Mouse (Mus musculus) ES-E14 (cell line): ENCODE measurements at regions not wholly inside any gene's neighbourhood (a gene's known extent, or its start where the extent isn't known, plus 50 kb on each side); places are given as distances from the start of the nearest gene placed in this dataset.

Experiments used
- DNase-seq: peaks from one replicate; pipeline ENCODE4 v3.0.0-alpha.2; 2013; ENCODE audit warnings: low read depth, low spot score
- H3K27ac ChIP-seq: 2 replicates; pipeline ENCODE4 v1.5.1; 2012; ENCODE audit warnings: low read depth, mild to moderate bottlenecking, low read length, moderate library complexity, mixed read lengths; ENCODE audit not compliant: poor library complexity, insufficient read depth, severe bottlenecking
- H3K36me3 ChIP-seq: 2 replicates; pipeline ENCODE4 v1.6.1; 2012; ENCODE audit warnings: mild to moderate bottlenecking, low read length, moderate library complexity, mixed read lengths; ENCODE audit not compliant: control insufficient read depth, poor library complexity, insufficient read depth, severe bottlenecking
- H3K4me1 ChIP-seq, 2 experiments: fragments of 150-350 bp in 1 of 2; sonication (generic) in 1 of 2; 2 replicates each; pipeline ENCODE4 v1.6.1; 2012; ENCODE audit warnings: low read length in 2 of 2, mild to moderate bottlenecking in 1 of 2, mixed read lengths in 1 of 2; ENCODE audit not compliant: control insufficient read depth in 2 of 2, insufficient read depth in 2 of 2, poor library complexity in 1 of 2
- H3K4me3 ChIP-seq, 2 experiments: fragments of 150-350 bp in 1 of 2; sonication (generic) in 1 of 2; 2 replicates each; pipeline ENCODE4 v1.5.1; 2012; ENCODE audit warnings: low read length in 2 of 2, low read depth in 1 of 2, mild to moderate bottlenecking in 1 of 2, mixed read lengths in 1 of 2; ENCODE audit not compliant: insufficient read depth in 1 of 2, poor library complexity in 1 of 2, severe bottlenecking in 1 of 2
- H3K9ac ChIP-seq: 2 replicates; pipeline ENCODE4 v1.6.1; 2012; ENCODE audit warnings: low read depth, mild to moderate bottlenecking, low read length, mixed read lengths; ENCODE audit not compliant: poor library complexity, insufficient read depth, severe bottlenecking
- H3K9me3 ChIP-seq: fragments of 150-350 bp; sonication (generic); 2 replicates; pipeline ENCODE4 v1.6.1; 2012; ENCODE audit warnings: low read depth, mild to moderate bottlenecking, low read length; ENCODE audit not compliant: control insufficient read depth, insufficient read depth
- CHD2 ChIP-seq: IDR thresholded peaks from 2 replicates; pipeline ENCODE4 v1.6.1; 2014; ENCODE audit warnings: mild to moderate bottlenecking, low read depth, low read length, inconsistent platforms
- HCFC1 ChIP-seq: IDR thresholded peaks from 2 replicates; pipeline ENCODE4 v1.6.1; 2012; ENCODE audit warnings: low read length, inconsistent platforms, borderline replicate concordance; ENCODE audit not compliant: insufficient read depth
- MAFK ChIP-seq: IDR thresholded peaks from 2 replicates; pipeline ENCODE4 v1.6.1; 2014; ENCODE audit warnings: mild to moderate bottlenecking, low read depth, low read length, inconsistent platforms; ENCODE audit not compliant: insufficient read depth
- ZC3H11A ChIP-seq: IDR thresholded peaks from 2 replicates; pipeline ENCODE4 v1.6.1; 2012; ENCODE audit warnings: low read depth, mild to moderate bottlenecking, inconsistent platforms, low read length, borderline replicate concordance
- ZNF384 ChIP-seq: IDR thresholded peaks from 2 replicates; pipeline ENCODE4 v1.6.1; 2012; ENCODE audit warnings: low read depth, low read length, inconsistent platforms
- in situ Hi-C, 2 experiments: fragments of 600-800 bp; cut with MboI; formaldehyde crosslinking; loops; one replicate each; pipeline ENCODE4 v1.15.1; 2025; ENCODE audit warnings: low sequenced_read_pairs in 2 of 2, inconsistent platforms in 1 of 2; ENCODE audit not compliant: unreplicated experiment in 2 of 2

DNA sequence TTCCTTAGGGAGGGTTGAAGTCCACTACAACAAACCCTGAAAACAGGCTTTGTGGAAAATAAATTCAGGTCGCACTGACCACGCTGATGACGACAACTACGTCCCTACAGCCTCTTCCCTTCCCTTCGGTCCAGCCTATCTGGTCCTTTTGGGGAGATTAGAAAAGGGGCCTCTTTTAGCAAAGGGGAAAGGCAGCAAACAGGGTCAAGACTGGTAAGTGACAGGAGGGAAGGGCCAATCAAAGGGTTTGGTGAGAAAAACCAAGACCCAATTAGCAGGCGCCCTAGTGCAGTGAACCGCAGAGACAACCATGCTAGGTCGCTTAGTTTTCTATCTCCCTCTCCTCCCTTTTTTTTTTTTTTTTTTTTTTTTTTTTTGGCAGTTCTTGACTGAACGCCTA is 124.2 kb upstream of the Kit start:
- Histone ChIP-seq H3K9ac (no peak overlapping the region), H3K4me3 (peak overlapping the region in 1 of 2 experiments; percentile 14; a peak in 1 of 4 replicates), H3K4me1 (peaks cover 0 to 5% of the 10 kb centered on the region in 2 experiments; a peak in 1 of 4 replicates), H3K36me3 (no peaks in the 10 kb centered on the region), H3K9me3 (no peaks in the 10 kb centered on the region), H3K27ac (no peak overlapping the region)
- TF ChIP-seq ZNF384 (peak; percentile 48; the same call in 1 of the 2 replicates), HCFC1 (no peak), CHD2 (no peak)
- in situ Hi-C loops = no loop called here
- no peak for DNase-seq

GRCm38 (mm10) chr5:75451081-75451480 is 123.6 kb upstream of the Kit start:
- no peak for DNase-seq
- no peaks in the 10 kb centered on the region for H3K36me3 ChIP-seq
- peaks cover 0 to 5% of the 10 kb centered on the region in 2 experiments; a peak in 1 of 4 replicates for H3K4me1 ChIP-seq
- no peak overlapping the region for H3K9ac ChIP-seq
- no peak overlapping the region for H3K27ac ChIP-seq
- in situ Hi-C loops = no loop called here
- H3K4me3 ChIP-seq = no peak overlapping the region
- no peaks in the 10 kb centered on the region for H3K9me3 ChIP-seq
- no peak for TF ChIP-seq HCFC1
- TF ChIP-seq CHD2 = no peak
- TF ChIP-seq MAFK = no peak
- no peak for TF ChIP-seq ZNF384
- no peak for TF ChIP-seq ZC3H11A

GRCm38 (mm10) chr5:75451693-75452092 is 123.0 kb upstream of the Kit start:
- Histone ChIP-seq H3K9me3 (no peaks in the 10 kb centered on the region), H3K36me3 (no peaks in the 10 kb centered on the region), H3K9ac (no peak overlapping the region), H3K4me3 (no peak overlapping the region), H3K4me1 (peaks cover 0 to 5% of the 10 kb centered on the region in 2 experiments; a peak in 1 of 4 replicates), H3K27ac (no peak overlapping the region)
- DNase-seq = no peak
- TF ChIP-seq MAFK = no peak
- TF ChIP-seq HCFC1 = no peak
- no peak for TF ChIP-seq ZC3H11A
- no peak for TF ChIP-seq ZNF384
- TF ChIP-seq CHD2 = no peak
- in situ Hi-C loops = no loop called here

- H3K9me3 ChIP-seq = no peaks in the 10 kb centered on the region
- H3K27ac ChIP-seq = no peak overlapping the region
- in situ Hi-C loops = no loop called here
- DNase-seq = no peak
- no peaks in the 10 kb centered on the region for H3K36me3 ChIP-seq
- H3K4me1 ChIP-seq = peaks cover 0 to 5% of the 10 kb centered on the region in 2 experiments; a peak in 1 of 4 replicates
- no peak for TF ChIP-seq CHD2
- H3K9ac ChIP-seq = no peak overlapping the region
- no peak overlapping the region for H3K4me3 ChIP-seq
These were observed 120.8 kb upstream of the Kit start for GRCm38 (mm10) chr5:75453757-75454390.

DNA sequence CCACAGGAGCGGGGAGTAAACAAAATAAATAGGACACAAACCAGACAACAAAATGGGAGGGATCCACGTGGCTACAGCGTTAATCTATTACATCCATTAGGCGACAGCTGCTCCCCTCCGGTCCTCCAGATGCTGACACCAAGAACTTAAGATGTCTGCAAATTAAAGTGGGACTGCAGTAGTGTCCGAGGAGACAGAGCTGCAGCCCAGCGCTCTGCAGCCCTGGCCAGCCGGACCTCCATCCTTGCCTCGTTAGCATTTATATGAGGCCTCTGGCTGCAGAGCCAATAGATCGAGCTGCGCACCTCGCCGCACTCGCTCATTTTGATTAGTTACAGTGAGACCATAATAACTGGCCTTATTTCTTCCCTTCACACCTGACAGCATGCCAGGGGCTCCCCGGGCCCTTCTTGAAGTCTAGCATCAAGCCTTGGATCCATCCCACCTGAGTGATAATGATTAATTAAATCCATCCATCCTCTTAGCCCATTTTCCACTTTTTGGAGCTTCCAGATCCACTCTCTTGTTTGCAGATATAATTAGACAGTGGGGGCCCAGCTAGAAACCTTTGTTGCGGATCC is 119.7 kb upstream of the Kit start:
- Histone ChIP-seq H3K27ac (no peak overlapping the region), H3K4me1 (peaks cover 0 to 3% of the 10 kb centered on the region in 2 experiments; a peak in 1 of 4 replicates), H3K36me3 (no peaks in the 10 kb centered on the region), H3K9ac (no peak overlapping the region), H3K9me3 (no peaks in the 10 kb centered on the region), H3K4me3 (no peak overlapping the region)
- TF ChIP-seq MAFK (no peak), ZC3H11A (no peak), HCFC1 (no peak), ZNF384 (no peak), CHD2 (no peak)
- no peak for DNase-seq
- in situ Hi-C loops = no loop called here
